Mouse (Mus musculus) liver, embryonic 13.5 days (tissue): Measurements from ENCODE around the gene Tmem184a. TPM values are rescaled to one million over a fixed set of nuclear protein-coding genes. Genes with fewer than 3 reads are reported as not detected.

Experiments
- ATAC-seq: fragments of 200-750 bp; cut with Nextera tagmentation; 2 replicates; pipeline ENCODE4 v1.8.0; 2017; ENCODE audit warnings: low read depth, mild to moderate bottlenecking, moderate number of reproducible peaks, moderate library complexity
- DNase-seq: peaks from one replicate; pipeline ENCODE4 v3.0.0; 2022
- H3K27ac ChIP-seq: fragments of 300-500 bp; sonication (generic); 2 replicates; pipeline ENCODE4 v1.5.1; 2015; ENCODE audit warnings: moderate library complexity, mild to moderate bottlenecking, inconsistent platforms
- H3K27me3 ChIP-seq: fragments of 300-500 bp; sonication (generic); 2 replicates; pipeline ENCODE4 v1.6.1; 2015; ENCODE audit warnings: mild to moderate bottlenecking, inconsistent platforms
- H3K36me3 ChIP-seq: fragments of 300-500 bp; sonication (generic); 2 replicates; pipeline ENCODE4 v1.6.1; 2015; ENCODE audit warnings: mild to moderate bottlenecking, inconsistent platforms
- H3K4me1 ChIP-seq: fragments of 300-500 bp; sonication (generic); replicated peaks from 2 replicates; pipeline ENCODE4 v1.6.1; 2015; ENCODE audit warnings: inconsistent platforms
- H3K4me2 ChIP-seq: fragments of 300-500 bp; sonication (generic); 2 replicates; pipeline ENCODE4 v1.6.1; 2015; ENCODE audit warnings: inconsistent platforms, mild to moderate bottlenecking, moderate library complexity
- H3K4me3 ChIP-seq: fragments of 300-500 bp; sonication (generic); replicated peaks from 2 replicates; pipeline ENCODE4 v1.5.1; 2015; ENCODE audit warnings: mild to moderate bottlenecking, inconsistent platforms
- H3K9ac ChIP-seq: fragments of 300-500 bp; sonication (generic); 2 replicates; pipeline ENCODE4 v1.6.1; 2015; ENCODE audit warnings: mild to moderate bottlenecking, inconsistent platforms
- H3K9me3 ChIP-seq: fragments of 300-500 bp; sonication (generic); replicated peaks from 2 replicates; pipeline ENCODE4 v1.6.1; 2016; ENCODE audit warnings: inconsistent platforms
- WGBS: fragments of 180-500 bp; shearing (Covaris S2); methylation state at CpG from one replicate; pipeline ENCODE4 v1.1.7; 2015; ENCODE audit not compliant: insufficient replicate concordance; 5-methylcytosine and 5-hydroxymethylcytosine counted together
- polyA plus RNA-seq: library from polyadenylated mRNA; unstranded; fragments of >200 nt; fragmentation: Nextera tagmentation; extraction: Ambion mirVana; gene quantifications from 2 replicates; pipeline ENCODE4 v1.2.1, GENCODE M21; 2015

The Tmem184a gene
- 0.68 and 0.89 TPM in 2 replicates for polyA plus RNA-seq

DNA sequence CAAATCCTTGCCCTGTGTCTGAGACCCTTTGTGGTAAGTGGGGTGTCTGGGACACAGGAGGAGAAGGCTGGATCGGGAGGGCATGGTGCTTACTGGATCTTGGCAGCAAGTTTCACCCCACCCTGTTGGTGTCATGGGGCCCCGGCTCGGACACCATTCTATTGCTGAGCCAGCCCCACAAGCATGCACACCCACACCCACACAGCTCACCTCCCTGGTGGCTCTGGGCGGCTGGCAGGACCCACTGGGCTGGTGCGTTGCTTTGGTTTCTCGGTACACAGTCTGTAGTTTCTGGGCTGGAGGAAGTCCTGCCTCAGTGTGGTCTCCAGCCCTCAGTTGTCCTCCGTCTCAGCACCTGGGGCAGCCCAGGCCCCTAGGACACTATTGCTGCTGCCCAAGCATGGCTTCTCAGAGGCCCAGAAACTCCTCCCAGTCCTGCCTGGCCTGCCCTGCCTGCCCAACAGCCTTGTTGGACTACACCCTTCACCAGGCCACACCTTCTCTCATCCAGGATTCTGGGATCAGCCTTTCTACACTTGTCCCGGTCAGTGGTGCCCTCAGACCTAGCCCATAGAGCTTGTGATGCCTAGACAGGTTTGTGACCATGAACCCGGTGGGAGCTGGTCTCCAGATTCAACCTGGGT, at the start of gene Tmem184a:
Gene Tmem184a, minus strand, starts transcription at position 380 of the 644 bp plus-strand sequence.
- H3K4me2 ChIP-seq, result peak within 1 kb of the TSS; percentile 4; the same call in 1 of the 2 replicates
- ATAC-seq (no peak), DNase-seq (no peak)
- peaks cover 79% of the 10 kb centered on the region for H3K4me1 ChIP-seq
- peaks cover 36% of the 10 kb centered on the region for H3K36me3 ChIP-seq
- no peaks in the 10 kb centered on the region for H3K27me3 ChIP-seq
- peak within 1 kb of the TSS; percentile 44; the same call in 1 of the 2 replicates for H3K9ac ChIP-seq
- 77% methylated on average over 9 of the region's 9 CpGs for WGBS
- peak within 1 kb of the TSS; percentile 83; the same call in 1 of the 2 replicates for H3K27ac ChIP-seq
- no peaks in the 10 kb centered on the region for H3K9me3 ChIP-seq
- no peak within 1 kb of the TSS for H3K4me3 ChIP-seq

DNA sequence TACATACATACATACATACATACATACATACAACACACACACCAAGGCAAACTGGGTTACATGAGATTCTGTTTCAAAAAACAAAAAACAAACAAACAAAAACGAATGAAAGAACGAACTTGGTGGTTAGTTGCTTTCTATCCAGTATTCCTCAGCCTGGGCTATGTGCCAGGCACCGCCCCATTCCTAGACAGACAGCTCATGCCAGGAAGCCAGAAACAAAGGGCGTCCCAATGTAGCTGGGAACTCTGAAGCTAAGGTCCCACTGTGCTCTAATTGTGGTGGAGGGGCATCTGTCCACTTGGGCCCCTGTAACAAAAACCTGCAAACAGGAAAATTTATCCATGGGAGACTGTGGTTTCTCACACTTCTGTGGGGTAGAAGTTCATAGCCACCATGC, 43.0 kb upstream of the Tmem184a start:
- DNase-seq (no peak), ATAC-seq (no peak)
- no peaks in the 10 kb centered on the region for H3K4me1 ChIP-seq
- H3K9me3 ChIP-seq, result no peaks in the 10 kb centered on the region
- H3K27ac ChIP-seq, result no peak overlapping the region
- H3K27me3 ChIP-seq, result no peaks in the 10 kb centered on the region
- H3K4me2 ChIP-seq, result no peak overlapping the region
- no peak overlapping the region for H3K4me3 ChIP-seq
- H3K9ac ChIP-seq, result no peak overlapping the region
- WGBS, result 44% methylated on average over 4 of the region's 4 CpGs
- no peaks in the 10 kb centered on the region for H3K36me3 ChIP-seq

DNA sequence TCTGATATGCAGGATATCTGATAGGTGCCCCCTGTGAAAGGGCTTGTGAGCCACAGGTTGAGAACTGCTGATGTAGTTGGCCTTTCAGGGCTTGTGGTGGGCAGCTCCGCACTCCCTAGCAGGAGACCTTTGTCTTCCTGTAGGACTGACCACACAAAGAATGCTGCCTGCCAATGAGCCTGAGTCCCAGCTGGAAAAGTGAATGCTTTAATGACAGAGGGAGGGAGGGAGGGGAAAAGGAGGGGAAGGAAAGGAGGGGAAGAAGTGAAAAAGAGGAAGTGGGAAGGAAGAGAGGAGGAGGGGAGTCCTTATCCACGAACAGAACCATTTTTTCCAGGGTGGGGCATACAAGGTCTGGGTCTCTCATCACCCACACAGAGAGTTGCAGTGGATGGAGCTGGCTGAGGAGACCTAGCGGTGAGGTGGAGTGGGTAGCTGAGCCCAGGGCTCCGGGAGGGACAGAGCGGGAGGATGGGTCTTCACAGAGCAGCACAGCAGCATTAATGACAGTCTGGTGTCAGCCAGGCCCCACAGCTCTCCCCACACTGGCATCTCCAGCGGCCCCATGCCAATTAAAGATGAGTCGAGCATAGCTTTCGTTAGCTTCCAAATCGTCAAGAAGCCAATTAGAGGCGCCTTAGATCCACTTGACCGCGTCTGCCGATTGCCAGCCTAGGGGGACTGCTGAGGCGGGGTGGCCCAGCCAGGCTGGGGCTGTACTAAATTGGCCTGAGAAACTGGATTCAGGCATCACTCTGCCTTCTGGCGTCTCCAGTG, 40.8 kb upstream of the Tmem184a start:
- H3K9ac ChIP-seq, result no peak overlapping the region

DNA sequence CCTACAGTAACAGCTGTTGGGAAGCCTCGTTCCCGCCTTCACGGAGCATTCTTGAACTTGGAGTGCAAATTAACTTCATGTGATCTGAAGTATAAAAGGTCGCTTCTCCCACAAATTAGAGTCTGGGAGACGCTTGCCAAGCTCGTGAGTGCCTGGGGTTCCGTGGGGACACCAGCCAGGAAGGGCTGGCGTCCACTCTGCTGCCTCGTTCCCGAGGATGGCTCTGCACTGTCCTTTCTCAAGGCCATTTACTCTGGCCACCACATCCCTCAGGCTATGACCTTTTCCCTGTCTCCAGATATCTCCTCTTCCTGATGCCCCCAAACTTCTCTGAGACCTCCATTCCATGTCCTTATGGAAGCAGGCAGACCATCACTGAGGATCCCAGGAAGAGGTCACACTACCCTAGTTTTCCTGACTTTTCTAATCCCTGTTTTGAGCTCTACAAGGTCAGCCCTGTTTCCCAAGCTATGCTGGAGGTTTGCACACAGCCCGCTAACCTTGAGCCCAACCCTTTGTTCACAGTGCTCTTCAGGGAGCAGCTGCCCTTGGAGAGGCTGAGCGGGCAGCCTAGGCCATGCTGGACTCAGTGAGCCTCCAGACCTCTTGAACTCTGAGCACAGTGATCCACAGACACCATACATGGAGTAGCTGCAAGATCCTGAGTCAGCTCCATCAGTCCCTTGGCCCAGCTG, 30.1 kb upstream of the Tmem184a start:
- Histone ChIP-seq H3K27me3 (no peaks in the 10 kb centered on the region), H3K36me3 (no peaks in the 10 kb centered on the region), H3K27ac (no peak overlapping the region), H3K9me3 (no peaks in the 10 kb centered on the region), H3K4me3 (no peak overlapping the region), H3K9ac (no peak overlapping the region), H3K4me1 (no peaks in the 10 kb centered on the region), H3K4me2 (no peak overlapping the region)
- 64% methylated on average over 12 of the region's 12 CpGs for WGBS
- DNase-seq (no peak), ATAC-seq (no peak)

More for the DNA sequence above, 40.8 kb upstream of the Tmem184a start:
- ATAC-seq (no peak), DNase-seq (no peak)
- Histone ChIP-seq H3K27ac (no peak overlapping the region), H3K4me2 (no peak overlapping the region), H3K36me3 (no peaks in the 10 kb centered on the region), H3K9me3 (no peaks in the 10 kb centered on the region), H3K4me3 (no peak overlapping the region), H3K4me1 (no peaks in the 10 kb centered on the region), H3K27me3 (no peaks in the 10 kb centered on the region)
- 47% methylated on average over 15 of the region's 15 CpGs for WGBS

DNA sequence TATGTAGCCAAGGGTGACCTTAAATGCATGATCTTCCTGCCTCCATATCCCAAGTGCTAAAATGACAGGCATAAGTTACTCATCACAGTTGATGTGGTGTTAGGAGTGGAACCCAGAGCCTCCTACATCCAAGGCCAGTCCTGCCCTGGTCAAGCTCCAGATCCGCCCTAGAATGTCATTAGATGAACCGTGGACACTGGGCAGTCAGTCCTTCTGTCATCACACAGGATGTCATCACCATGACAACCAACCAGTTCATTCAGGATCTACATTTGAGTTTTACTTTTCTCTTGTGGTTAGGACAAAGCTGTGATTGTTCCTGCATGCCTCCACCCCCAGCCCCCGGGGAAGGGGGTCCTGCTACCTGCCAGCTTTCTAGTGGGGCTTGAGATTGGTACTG, 19.4 kb upstream of the Tmem184a start:
- Histone ChIP-seq H3K4me2 (no peak overlapping the region), H3K4me3 (no peak overlapping the region), H3K27ac (no peak overlapping the region), H3K9ac (no peak overlapping the region), H3K27me3 (peaks cover 22% of the 10 kb centered on the region), H3K36me3 (no peaks in the 10 kb centered on the region), H3K9me3 (no peaks in the 10 kb centered on the region), H3K4me1 (peaks cover 9% of the 10 kb centered on the region; the same call in 1 of the 2 replicates)
- DNase-seq (no peak), ATAC-seq (no peak)
- 33% methylated on average over 3 of the region's 3 CpGs for WGBS

DNA sequence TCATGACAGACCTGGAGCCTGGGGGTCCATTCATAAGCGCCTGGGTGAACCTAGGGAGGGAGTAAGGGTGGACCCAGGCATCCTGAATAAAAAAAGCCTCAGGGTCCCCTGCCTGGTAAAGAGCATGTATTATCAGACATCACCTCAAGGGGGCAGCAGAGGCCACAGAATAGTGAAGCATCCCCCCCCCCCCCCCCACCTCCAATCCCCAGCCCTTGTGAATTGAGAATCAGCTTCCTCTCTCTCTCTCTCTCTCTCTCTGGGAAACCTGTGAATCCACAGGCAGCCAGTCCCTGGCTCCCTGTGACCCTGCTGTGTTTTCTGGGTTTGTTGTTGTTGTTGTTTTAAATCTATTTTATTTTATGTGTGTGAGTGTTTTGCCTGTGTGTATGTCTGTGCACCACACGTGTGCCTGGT, 18.8 kb upstream of the Tmem184a start:
- no peak for DNase-seq

DNA sequence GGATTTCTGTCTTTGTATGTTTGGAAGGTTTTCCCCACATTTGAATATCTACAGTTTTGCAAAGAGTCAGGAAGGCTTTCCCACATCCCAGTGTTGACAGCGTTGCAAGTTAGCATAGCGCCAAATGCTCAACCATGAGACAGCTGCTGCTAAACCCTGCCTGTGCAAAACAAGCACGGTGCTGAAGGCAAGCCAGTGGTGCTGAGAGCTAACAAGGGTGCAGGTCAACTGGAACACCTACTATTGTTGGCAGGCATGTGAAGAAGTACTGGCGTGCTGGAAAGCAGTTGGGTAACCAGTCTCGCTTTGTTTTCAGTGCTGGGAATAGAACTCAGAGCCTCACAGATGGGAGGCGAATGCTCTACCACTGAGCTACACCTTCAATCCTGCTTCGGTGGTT, 16.0 kb upstream of the Tmem184a start:
- no peak overlapping the region for H3K9ac ChIP-seq
- no peak overlapping the region for H3K27ac ChIP-seq
- WGBS, result 68% methylated on average over 7 of the region's 7 CpGs
- DNase-seq, result no peak
- H3K4me1 ChIP-seq, result peaks cover 9% of the 10 kb centered on the region; the same call in 1 of the 2 replicates
- H3K4me3 ChIP-seq, result no peak overlapping the region
- H3K36me3 ChIP-seq, result no peaks in the 10 kb centered on the region
- H3K27me3 ChIP-seq, result peaks cover 15% of the 10 kb centered on the region
- no peak overlapping the region for H3K4me2 ChIP-seq
- no peaks in the 10 kb centered on the region for H3K9me3 ChIP-seq
- no peak for ATAC-seq

More for the DNA sequence above, 18.8 kb upstream of the Tmem184a start:
- H3K4me3 ChIP-seq, result no peak overlapping the region
- WGBS, result 11% methylated on average over 2 of the region's 2 CpGs
- peaks cover 9% of the 10 kb centered on the region; the same call in 1 of the 2 replicates for H3K4me1 ChIP-seq
- H3K36me3 ChIP-seq, result no peaks in the 10 kb centered on the region
- H3K4me2 ChIP-seq, result no peak overlapping the region
- no peak overlapping the region for H3K27ac ChIP-seq
- H3K9me3 ChIP-seq, result no peaks in the 10 kb centered on the region
- H3K27me3 ChIP-seq, result peaks cover 22% of the 10 kb centered on the region
- ATAC-seq, result no peak
- no peak overlapping the region for H3K9ac ChIP-seq

DNA sequence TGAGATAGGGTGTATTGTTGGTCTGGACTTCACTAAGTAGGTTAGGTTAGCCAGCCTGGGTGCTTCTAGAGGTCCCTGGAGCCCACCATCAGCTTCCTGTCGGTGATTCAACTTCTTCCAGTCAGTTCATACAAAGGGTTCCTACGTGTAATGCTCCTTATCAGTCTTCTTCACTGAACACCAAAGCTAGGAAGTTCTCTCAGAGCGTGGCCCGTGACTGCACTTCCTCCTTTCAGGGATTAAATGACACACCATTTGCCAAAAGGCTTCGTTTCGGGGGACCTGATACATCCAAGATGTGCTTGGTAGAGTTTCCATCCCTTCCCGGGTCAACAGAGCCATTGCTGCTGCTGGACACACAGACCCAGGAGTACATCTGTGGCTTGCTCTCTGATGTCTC, 12.4 kb upstream of the Tmem184a start:
- Histone ChIP-seq H3K27ac (no peak overlapping the region), H3K4me3 (no peak overlapping the region), H3K4me2 (no peak overlapping the region), H3K9me3 (no peaks in the 10 kb centered on the region), H3K9ac (no peak overlapping the region), H3K36me3 (no peaks in the 10 kb centered on the region), H3K4me1 (peaks cover 7% of the 10 kb centered on the region; the same call in 1 of the 2 replicates), H3K27me3 (peaks cover 7% of the 10 kb centered on the region; the same call in 1 of the 2 replicates)
- DNase-seq, result no peak
- ATAC-seq, result no peak
- 21% methylated on average over 7 of the region's 7 CpGs for WGBS

DNA sequence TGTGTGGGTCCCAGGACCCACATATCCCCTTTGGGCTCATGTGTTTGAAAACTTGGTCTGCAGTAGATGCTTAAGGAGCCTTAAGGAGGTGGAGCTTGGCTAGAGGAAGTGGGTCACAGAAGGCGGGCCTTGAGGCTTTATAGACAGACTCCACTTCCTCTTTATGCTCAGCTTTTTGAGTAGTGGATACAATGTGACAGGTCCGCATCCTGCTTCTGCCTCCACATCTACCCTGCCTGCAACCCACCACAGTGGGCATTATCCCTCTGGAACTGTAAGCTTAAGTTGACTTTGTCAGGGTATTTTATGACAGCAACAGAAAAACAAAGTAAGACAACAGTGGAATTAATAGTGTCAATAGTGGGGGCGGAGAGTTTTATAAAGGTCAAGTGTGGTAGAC, 11.0 kb upstream of the Tmem184a start:
- Histone ChIP-seq H3K36me3 (no peaks in the 10 kb centered on the region), H3K27ac (no peak overlapping the region), H3K27me3 (no peaks in the 10 kb centered on the region), H3K4me2 (0 out of 2 replicates have a peak overlapping the region, but pooled peaks have one; percentile 9), H3K4me1 (peaks cover 6% of the 10 kb centered on the region), H3K9me3 (no peaks in the 10 kb centered on the region), H3K9ac (no peak overlapping the region), H3K4me3 (no peak overlapping the region)
- DNase-seq (no peak), ATAC-seq (no peak)
- WGBS, result 54% methylated on average over 3 of the region's 3 CpGs

DNA sequence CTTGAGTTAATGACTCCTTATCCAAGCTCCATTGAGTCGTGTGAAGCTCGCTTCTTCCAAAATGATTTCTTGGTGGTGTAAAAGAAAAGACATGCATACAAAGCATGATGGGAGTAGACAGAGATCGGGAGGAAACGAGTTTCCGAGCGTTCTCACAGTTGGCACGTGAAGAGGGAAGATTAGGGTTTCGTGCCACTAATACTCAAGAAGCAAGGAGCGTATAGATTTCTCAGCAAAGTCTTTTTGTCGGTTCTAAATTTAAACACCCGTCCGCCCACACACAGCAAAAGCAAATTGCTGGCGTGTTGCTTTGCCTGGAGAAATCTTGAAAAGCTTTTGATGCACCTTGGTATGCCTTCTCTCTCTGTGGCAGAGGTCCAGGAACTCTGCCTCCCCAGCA, 9.7 kb upstream of the Tmem184a start:
- H3K27ac ChIP-seq, result no peak overlapping the region
- peaks cover 17% of the 10 kb centered on the region for H3K4me1 ChIP-seq
- H3K9me3 ChIP-seq, result no peaks in the 10 kb centered on the region
- H3K4me3 ChIP-seq, result no peak overlapping the region
- WGBS, result 64% methylated on average over 13 of the region's 13 CpGs
- no peak overlapping the region for H3K9ac ChIP-seq
- H3K27me3 ChIP-seq, result no peaks in the 10 kb centered on the region
- ATAC-seq (no peak), DNase-seq (no peak)
- H3K36me3 ChIP-seq, result peaks cover 5% of the 10 kb centered on the region; the same call in 1 of the 2 replicates
- no peak overlapping the region for H3K4me2 ChIP-seq

DNA sequence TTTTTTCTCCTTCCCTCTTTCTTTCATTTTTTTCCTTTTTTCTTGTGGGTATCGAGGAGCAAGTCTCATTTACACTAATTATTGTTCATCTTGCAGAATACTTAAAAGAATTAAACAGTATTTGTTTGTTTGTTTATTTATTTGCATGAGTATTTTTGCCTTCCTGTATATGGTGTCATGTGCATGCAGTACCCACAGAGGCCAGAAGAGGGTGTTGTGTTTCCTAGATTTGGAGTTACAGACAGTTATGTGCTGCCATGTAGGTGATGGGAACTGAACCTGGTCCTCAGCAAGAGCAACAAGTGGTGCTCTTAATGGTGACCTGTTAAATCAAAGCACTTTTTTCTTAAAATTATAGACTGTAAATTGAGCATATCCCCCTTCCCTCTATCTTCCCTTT, 7.9 kb upstream of the Tmem184a start:
- Histone ChIP-seq H3K27ac (no peak overlapping the region), H3K9me3 (no peaks in the 10 kb centered on the region)
- WGBS, result 83% methylated on average over 1 of the region's 1 CpGs

More for the DNA sequence above, 7.9 kb upstream of the Tmem184a start:
- H3K9ac ChIP-seq, result no peak overlapping the region
- ATAC-seq (no peak), DNase-seq (no peak)
- peaks cover 23% of the 10 kb centered on the region for H3K36me3 ChIP-seq
- peaks cover 25% of the 10 kb centered on the region for H3K4me1 ChIP-seq
- 0 out of 2 replicates have a peak overlapping the region, but pooled peaks have one; percentile 97 for H3K4me2 ChIP-seq
- H3K27me3 ChIP-seq, result no peaks in the 10 kb centered on the region
- H3K4me3 ChIP-seq, result no peak overlapping the region
